Mouse (Mus musculus) small intestine, adult 2 months (tissue): ENCODE data around the gene Ak4. TPM values are rescaled to one million over a fixed set of nuclear protein-coding genes. Genes with fewer than 3 reads are reported as not detected.

Experiments
- H3K27ac ChIP-seq: fragments of 200-500 bp; 2 replicates; pipeline ENCODE4 v1.5.1; 2012; ENCODE audit warnings: low read depth, low read length, control low read depth, inconsistent platforms; ENCODE audit not compliant: insufficient read depth
- H3K27me3 ChIP-seq: fragments of 200-500 bp; 2 replicates; pipeline ENCODE4 v1.6.1; 2012; ENCODE audit warnings: mild to moderate bottlenecking, moderate library complexity, low read length, inconsistent platforms; ENCODE audit not compliant: control insufficient read depth, insufficient read depth
- H3K36me3 ChIP-seq: fragments of 200-500 bp; 2 replicates; pipeline ENCODE4 v1.6.1; 2012; ENCODE audit warnings: mild to moderate bottlenecking, low read length, control low read depth, inconsistent platforms; ENCODE audit not compliant: control insufficient read depth, insufficient read depth
- H3K4me1 ChIP-seq: fragments of 200-500 bp; 2 replicates; pipeline ENCODE4 v1.6.1; 2012; ENCODE audit warnings: low read length, inconsistent platforms, mixed read lengths; ENCODE audit not compliant: control insufficient read depth, insufficient read depth, insufficient read length
- H3K4me3 ChIP-seq: fragments of 200-500 bp; 2 replicates; pipeline ENCODE4 v1.5.1; 2012; ENCODE audit warnings: low read depth, mild to moderate bottlenecking, control low read depth, inconsistent platforms, low read length, moderate library complexity
- CTCF ChIP-seq: fragments of 200-500 bp; IDR thresholded peaks from 2 replicates; pipeline ENCODE4 v1.5.1; 2012; ENCODE audit warnings: low read depth, mild to moderate bottlenecking, control low read depth, inconsistent platforms, low read length, moderate library complexity, mixed read lengths; ENCODE audit not compliant: insufficient replicate concordance, insufficient read length; ENCODE audit errors: extremely low read depth
- POLR2A ChIP-seq: fragments of 200-500 bp; IDR thresholded peaks from 2 replicates; pipeline ENCODE4 v1.6.1; 2012; ENCODE audit warnings: low read depth, mild to moderate bottlenecking, control low read depth, inconsistent platforms, low read length, moderate library complexity
- WGBS: fragments of 180-500 bp; shearing (Covaris S2); methylation state at CpG from one replicate; pipeline ENCODE4 v1.1.7; 2018; 5-methylcytosine and 5-hydroxymethylcytosine counted together
- polyA plus RNA-seq: library from polyadenylated mRNA; depleted of rRNA; stranded (reverse); fragments of >200 nt; gene quantifications from 2 replicates; pipeline ENCODE4 v1.2.3, GENCODE M21; 2012

The Ak4 gene
- polyA plus RNA-seq, 1 experiment, result 0.20 TPM

GRCm38 (mm10) chr4:101448701-101449100 lies 29.6 kb downstream of the Ak4 start:
- 83% methylated on average over 8 of the region's 8 CpGs for WGBS
- Histone ChIP-seq H3K27me3 (no peaks in the 10 kb centered on the region), H3K4me1 (peaks cover 4% of the 10 kb centered on the region; the same call in 1 of the 2 replicates), H3K36me3 (no peaks in the 10 kb centered on the region), H3K27ac (no peak overlapping the region), H3K4me3 (no peak overlapping the region)
- TF ChIP-seq CTCF, result no peak
- TF ChIP-seq POLR2A, result no peak; the same call in 1 of the 2 replicates

- Histone ChIP-seq H3K36me3 (no peaks in the 10 kb centered on the region), H3K27me3 (no peaks in the 10 kb centered on the region), H3K4me1 (peaks cover 3% of the 10 kb centered on the region; the same call in 1 of the 2 replicates), H3K27ac (no peak overlapping the region), H3K4me3 (no peak overlapping the region)
- TF ChIP-seq CTCF, result no peak
- TF ChIP-seq POLR2A, result no peak
- 67% methylated on average over 7 of the region's 7 CpGs for WGBS
Measured at GRCm38 (mm10) chr4:101449344-101449743, 30.3 kb downstream of the Ak4 start.

GRCm38 (mm10) chr4:101450150-101450780 lies 31.2 kb downstream of the Ak4 start:
- Histone ChIP-seq H3K27me3 (no peaks in the 10 kb centered on the region), H3K36me3 (no peaks in the 10 kb centered on the region), H3K27ac (no peak overlapping the region), H3K4me3 (no peak overlapping the region), H3K4me1 (peaks cover 3% of the 10 kb centered on the region; the same call in 1 of the 2 replicates)
- no peak for TF ChIP-seq CTCF
- TF ChIP-seq POLR2A, result no peak
- 80% methylated on average over 20 of the region's 20 CpGs for WGBS

GRCm38 (mm10) chr4:101451089-101451488 lies 32.0 kb downstream of the Ak4 start:
- 81% methylated on average over 4 of the region's 4 CpGs for WGBS
- H3K27me3 ChIP-seq, result no peaks in the 10 kb centered on the region
- TF ChIP-seq CTCF (no peak), POLR2A (no peak)
- H3K27ac ChIP-seq, result no peak overlapping the region
- peaks cover 3% of the 10 kb centered on the region; the same call in 1 of the 2 replicates for H3K4me1 ChIP-seq
- no peaks in the 10 kb centered on the region for H3K36me3 ChIP-seq
- no peak overlapping the region for H3K4me3 ChIP-seq

GRCm38 (mm10) chr4:101452829-101453228 lies 33.8 kb downstream of the Ak4 start:
- H3K36me3 ChIP-seq, result no peaks in the 10 kb centered on the region
- H3K27ac ChIP-seq, result no peak overlapping the region
- no peaks in the 10 kb centered on the region for H3K27me3 ChIP-seq
- 92% methylated on average over 9 of the region's 9 CpGs for WGBS
- H3K4me1 ChIP-seq, result peaks cover 3% of the 10 kb centered on the region; the same call in 1 of the 2 replicates
- no peak for TF ChIP-seq CTCF
- TF ChIP-seq POLR2A, result no peak
- H3K4me3 ChIP-seq, result no peak overlapping the region

GRCm38 (mm10) chr4:101457176-101457575 lies 38.1 kb downstream of the Ak4 start:
- no peak overlapping the region for H3K4me3 ChIP-seq
- WGBS, result 93% methylated on average over 8 of the region's 8 CpGs
- H3K27ac ChIP-seq, result no peak overlapping the region
- TF ChIP-seq CTCF, result no peak
- TF ChIP-seq POLR2A, result no peak
- no peaks in the 10 kb centered on the region for H3K36me3 ChIP-seq
- H3K4me1 ChIP-seq, result no peaks in the 10 kb centered on the region
- H3K27me3 ChIP-seq, result no peaks in the 10 kb centered on the region

GRCm38 (mm10) chr4:101458341-101458740 lies 39.3 kb downstream of the Ak4 start:
- no peaks in the 10 kb centered on the region for H3K27me3 ChIP-seq
- WGBS, result 35% methylated on average over 2 of the region's 2 CpGs

More at GRCm38 (mm10) chr4:101458341-101458740, 39.3 kb downstream of the Ak4 start:
- H3K36me3 ChIP-seq, result no peaks in the 10 kb centered on the region
- no peaks in the 10 kb centered on the region for H3K4me1 ChIP-seq
- H3K27ac ChIP-seq, result no peak overlapping the region
- H3K4me3 ChIP-seq, result no peak overlapping the region
- TF ChIP-seq CTCF (peak; percentile 48; the same call in 1 of the 2 replicates), POLR2A (no peak)
